Mouse (Mus musculus) heart, postnatal 0 days (tissue): Measurements from ENCODE around the gene Ttll10. TPM values are rescaled to one million over a fixed set of nuclear protein-coding genes. Genes with fewer than 3 reads are reported as not detected.
A peak's percentile ranks its signal among the peaks of the same experiment; 100 is the strongest.

Source experiments
- ATAC-seq: fragments of 200-750 bp; cut with Nextera tagmentation; 2 replicates; pipeline ENCODE4 v1.8.0; 2017; ENCODE audit warnings: low read depth, moderate number of reproducible peaks, moderate library complexity; ENCODE audit not compliant: insufficient read depth
- DNase-seq: peaks from one replicate; pipeline ENCODE4 v3.0.0-alpha.2; 2016; ENCODE audit warnings: low spot score
- H3K27ac ChIP-seq: fragments of 300-500 bp; sonication (generic); 2 replicates; pipeline ENCODE4 v1.5.1; 2014; ENCODE audit warnings: low read depth, mild to moderate bottlenecking
- H3K27me3 ChIP-seq: fragments of 300-500 bp; sonication (generic); 2 replicates; pipeline ENCODE4 v1.6.1; 2014; ENCODE audit warnings: low read length, mixed read lengths; ENCODE audit not compliant: control insufficient read depth, insufficient read depth
- H3K36me3 ChIP-seq: fragments of 300-500 bp; sonication (generic); replicated peaks from 2 replicates; pipeline ENCODE4 v1.6.1; 2014; ENCODE audit warnings: low read length, mixed read lengths; ENCODE audit not compliant: control insufficient read depth, insufficient read depth
- H3K4me1 ChIP-seq: fragments of 300-500 bp; sonication (generic); 2 replicates; pipeline ENCODE4 v1.6.1; 2014; ENCODE audit warnings: antibody characterized with exemption; ENCODE audit not compliant: control insufficient read depth, insufficient read depth
- H3K4me2 ChIP-seq: fragments of 300-500 bp; sonication (generic); 2 replicates; pipeline ENCODE4 v1.6.1; 2014; ENCODE audit warnings: low read depth, mild to moderate bottlenecking, low read length, moderate library complexity
- H3K4me3 ChIP-seq: fragments of 300-500 bp; sonication (generic); 2 replicates; pipeline ENCODE4 v1.5.1; 2014; ENCODE audit warnings: low read depth, low read length
- H3K9ac ChIP-seq: fragments of 300-500 bp; sonication (generic); replicated peaks from 2 replicates; pipeline ENCODE4 v1.6.1; 2014; ENCODE audit warnings: low read depth, low read length, mixed read lengths
- H3K9me3 ChIP-seq: fragments of 300-500 bp; sonication (generic); replicated peaks from 2 replicates; pipeline ENCODE4 v1.6.1; 2016; ENCODE audit warnings: low read length; ENCODE audit not compliant: control insufficient read depth
- CTCF ChIP-seq: IDR thresholded peaks from 2 replicates; pipeline ENCODE4 v1.5.1; 2016; ENCODE audit warnings: antibody characterized with exemption, control low read depth, low read depth
- EP300 ChIP-seq: IDR thresholded peaks from 2 replicates; pipeline ENCODE4 v1.6.1; 2016; ENCODE audit warnings: antibody characterized with exemption, low read depth
- WGBS: fragments of 180-500 bp; shearing (Covaris S2); extraction: QIAGEN DNeasy Blood & Tissue Kit; methylation state at CpG from one replicate; pipeline ENCODE4 v1.1.7; 2014; 5-methylcytosine and 5-hydroxymethylcytosine counted together
- polyA plus RNA-seq: library from polyadenylated mRNA; unstranded; fragments of >200 nt; fragmentation: Nextera tagmentation; extraction: Ambion mirVana; gene quantifications from 2 replicates; pipeline ENCODE4 v1.2.1, GENCODE M21; 2015
- total RNA-seq: library from RNA; depleted of rRNA; stranded (reverse); fragments of >200 nt; gene quantifications from 2 replicates; pipeline ENCODE4 v1.2.3, GENCODE M21; 2014; ENCODE audit warnings: low replicate concordance

The Ttll10 gene
- total and polyA plus RNA-seq, 2 experiments from 2014 or later = not detected

- H3K9ac ChIP-seq = peak overlapping the region; percentile 58
- H3K4me1 ChIP-seq = peaks cover 25% of the 10 kb centered on the region
- H3K4me2 ChIP-seq = peak overlapping the region; percentile 84
- peaks cover 3% of the 10 kb centered on the region; the same call in 1 of the 2 replicates for H3K36me3 ChIP-seq
- 3% methylated on average over 7 of the region's 7 CpGs for WGBS
- TF ChIP-seq CTCF (no peak), EP300 (no peak)
- ATAC-seq = peak; percentile 17; the same call in 1 of the 2 replicates
- peaks cover 7% of the 10 kb centered on the region for H3K27me3 ChIP-seq
- H3K27ac ChIP-seq = peak overlapping the region; percentile 91
- peak overlapping the region; percentile 57 for H3K4me3 ChIP-seq
- H3K9me3 ChIP-seq = no peaks in the 10 kb centered on the region
- no peak for DNase-seq
Measured at GRCm38 (mm10) chr4:156031255-156031592, 28.0 kb downstream of the Ttll10 start.

GRCm38 (mm10) chr4:156030651-156031118, 28.5 kb downstream of the Ttll10 start:
- 33% methylated on average over 9 of the region's 9 CpGs for WGBS
- DNase-seq (no peak), ATAC-seq (no peak)
- Histone ChIP-seq H3K9ac (peak overlapping the region; percentile 58), H3K36me3 (peaks cover 3% of the 10 kb centered on the region; the same call in 1 of the 2 replicates), H3K4me3 (peak overlapping the region; percentile 57), H3K4me2 (peak overlapping the region; percentile 84), H3K27me3 (peaks cover 2% of the 10 kb centered on the region), H3K9me3 (no peaks in the 10 kb centered on the region), H3K4me1 (peaks cover 31% of the 10 kb centered on the region), H3K27ac (peak overlapping the region; percentile 91; the same call in 1 of the 2 replicates)
- no peak for TF ChIP-seq CTCF
- TF ChIP-seq EP300 = no peak

- WGBS = 90% methylated on average over 7 of the region's 7 CpGs
- Histone ChIP-seq H3K4me3 (no peak overlapping the region), H3K9ac (no peak overlapping the region), H3K27me3 (no peaks in the 10 kb centered on the region), H3K9me3 (no peaks in the 10 kb centered on the region), H3K4me2 (no peak overlapping the region), H3K27ac (no peak overlapping the region), H3K36me3 (peaks cover 3% of the 10 kb centered on the region; the same call in 1 of the 2 replicates), H3K4me1 (peaks cover 33% of the 10 kb centered on the region)
- no peak for ATAC-seq
- no peak for DNase-seq
- TF ChIP-seq CTCF = no peak
- no peak for TF ChIP-seq EP300
Measured at GRCm38 (mm10) chr4:156028580-156028979, 30.6 kb downstream of the Ttll10 start.

GRCm38 (mm10) chr4:156026013-156026412, 33.2 kb downstream of the Ttll10 start, which contains the start of gene Tnfrsf18:
Tnfrsf18 (plus strand) TSS chr4:156026164.
- peaks cover 19% of the 10 kb centered on the region for H3K4me1 ChIP-seq
- peak within 1 kb of the TSS; percentile 18; the same call in 1 of the 2 replicates for H3K27ac ChIP-seq
- H3K27me3 ChIP-seq = no peaks in the 10 kb centered on the region
- 4% methylated on average over 4 of the region's 4 CpGs for WGBS
- no peak within 1 kb of the TSS; the same call in 1 of the 2 replicates for H3K4me2 ChIP-seq
- H3K9me3 ChIP-seq = no peaks in the 10 kb centered on the region
- DNase-seq = peak; percentile 33
- H3K36me3 ChIP-seq = peaks cover 3% of the 10 kb centered on the region; the same call in 1 of the 2 replicates
- peak; percentile 19; the same call in 1 of the 2 replicates for ATAC-seq
- no peak within 1 kb of the TSS for H3K9ac ChIP-seq
- H3K4me3 ChIP-seq = no peak within 1 kb of the TSS
- TF ChIP-seq CTCF (peak; percentile 44), EP300 (no peak)

DNA sequence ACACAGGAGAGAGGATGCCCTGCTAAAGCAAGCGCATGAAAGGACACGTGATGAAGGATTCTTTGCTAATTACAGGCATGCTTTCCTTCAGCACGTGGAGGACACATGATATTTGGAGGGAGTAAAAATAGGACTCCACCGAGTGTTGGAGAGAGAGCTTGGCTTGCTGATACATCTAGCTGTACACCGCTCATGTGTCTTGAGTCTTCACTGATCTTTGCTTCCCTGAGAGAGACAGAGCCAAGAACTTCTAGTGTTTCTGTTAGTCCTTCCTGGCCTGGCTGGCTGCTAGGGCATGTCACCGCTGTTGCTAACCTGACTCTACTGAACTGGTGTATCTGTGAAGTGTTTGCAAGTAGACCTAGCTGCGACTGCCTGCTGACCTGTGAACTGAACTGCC, 35.0 kb downstream of the Ttll10 start:
- Histone ChIP-seq H3K4me1 (peaks cover 10% of the 10 kb centered on the region; the same call in 1 of the 2 replicates), H3K4me3 (no peak overlapping the region), H3K36me3 (no peaks in the 10 kb centered on the region; the same call in 1 of the 2 replicates), H3K9me3 (no peaks in the 10 kb centered on the region), H3K4me2 (no peak overlapping the region), H3K9ac (no peak overlapping the region), H3K27me3 (no peaks in the 10 kb centered on the region), H3K27ac (peak overlapping the region; percentile 28; the same call in 1 of the 2 replicates)
- WGBS = 58% methylated on average over 7 of the region's 7 CpGs
- DNase-seq (peak; percentile 20), ATAC-seq (peak; percentile 62)
- TF ChIP-seq CTCF (no peak), EP300 (no peak)

DNA sequence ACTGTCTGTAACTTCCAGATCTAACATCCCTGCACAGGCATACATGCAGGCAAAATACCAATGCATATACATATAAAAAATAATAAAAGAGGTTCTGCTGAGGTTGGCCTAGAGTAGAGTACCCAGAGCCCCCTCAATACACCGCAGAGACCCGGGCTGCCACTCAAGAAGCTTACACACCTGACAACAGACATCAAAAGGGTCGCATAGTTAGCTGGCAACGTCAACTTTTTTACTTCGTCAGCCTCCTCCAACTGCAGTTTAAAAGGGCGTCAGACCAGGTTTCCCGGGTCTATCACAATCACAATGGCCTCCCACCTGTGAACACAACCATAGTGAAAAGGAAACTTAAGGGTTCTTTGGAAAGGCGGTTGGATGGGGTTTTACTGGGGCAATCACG, 35.7 kb downstream of the Ttll10 start:
- Histone ChIP-seq H3K9me3 (no peaks in the 10 kb centered on the region), H3K4me1 (peaks cover 10% of the 10 kb centered on the region; the same call in 1 of the 2 replicates), H3K9ac (no peak overlapping the region), H3K4me2 (no peak overlapping the region), H3K36me3 (no peaks in the 10 kb centered on the region; the same call in 1 of the 2 replicates), H3K4me3 (no peak overlapping the region), H3K27ac (no peak overlapping the region), H3K27me3 (no peaks in the 10 kb centered on the region)
- TF ChIP-seq EP300 (no peak), CTCF (no peak)
- WGBS = 85% methylated on average over 9 of the region's 9 CpGs
- no peak for ATAC-seq
- no peak for DNase-seq
